Mouse (Mus musculus) heart, embryonic 16.5 days (tissue): ENCODE results near the gene Zscan21. TPM values are rescaled to one million over a fixed set of nuclear protein-coding genes. Genes with fewer than 3 reads are reported as not detected.

ENCODE experiments used
- ATAC-seq: fragments of 200-750 bp; cut with Nextera tagmentation; replicated peaks from 2 replicates; pipeline ENCODE4 v1.8.0; 2017; ENCODE audit warnings: moderate number of reproducible peaks; ENCODE audit not compliant: insufficient read depth, low FRiP score; ENCODE audit errors: extremely low read depth
- H3K27ac ChIP-seq: fragments of 300-500 bp; sonication (generic); 2 replicates; pipeline ENCODE4 v1.5.1; 2014; ENCODE audit warnings: mild to moderate bottlenecking, low read length, control low read depth, moderate library complexity
- H3K27me3 ChIP-seq: fragments of 300-500 bp; sonication (generic); 2 replicates; pipeline ENCODE4 v1.6.1; 2014; ENCODE audit warnings: low read length, mixed read lengths; ENCODE audit not compliant: control insufficient read depth, insufficient read depth
- H3K36me3 ChIP-seq: fragments of 300-500 bp; sonication (generic); 2 replicates; pipeline ENCODE4 v1.6.1; 2014; ENCODE audit not compliant: control insufficient read depth, insufficient read depth
- H3K4me1 ChIP-seq: fragments of 300-500 bp; sonication (generic); 2 replicates; pipeline ENCODE4 v1.6.1; 2014; ENCODE audit warnings: low read length, mixed read lengths; ENCODE audit not compliant: control insufficient read depth, insufficient read depth
- H3K4me2 ChIP-seq: fragments of 300-500 bp; sonication (generic); 2 replicates; pipeline ENCODE4 v1.6.1; 2014; ENCODE audit warnings: low read depth, mild to moderate bottlenecking, control low read depth, low read length
- H3K4me3 ChIP-seq: fragments of 300-500 bp; sonication (generic); 2 replicates; pipeline ENCODE4 v1.5.1; 2014; ENCODE audit warnings: mild to moderate bottlenecking, control low read depth, low read length
- H3K9ac ChIP-seq: fragments of 300-500 bp; sonication (generic); 2 replicates; pipeline ENCODE4 v1.6.1; 2014; ENCODE audit warnings: low read length, control low read depth
- H3K9me3 ChIP-seq: fragments of 300-500 bp; sonication (generic); replicated peaks from 2 replicates; pipeline ENCODE4 v1.6.1; 2016; ENCODE audit warnings: low read length; ENCODE audit not compliant: control insufficient read depth
- WGBS: fragments of 180-500 bp; shearing (Covaris S2); extraction: QIAGEN DNeasy Blood & Tissue Kit; methylation state at CpG from one replicate; pipeline ENCODE4 v1.1.7; 2014; 5-methylcytosine and 5-hydroxymethylcytosine counted together
- polyA plus RNA-seq: library from polyadenylated mRNA; unstranded; fragments of >200 nt; fragmentation: Nextera tagmentation; extraction: Ambion mirVana; gene quantifications from 2 replicates; pipeline ENCODE4 v1.2.1, GENCODE M21; 2015

Zscan21 gene
- 37.6 and 42.7 TPM in 2 replicates for polyA plus RNA-seq

- H3K27ac ChIP-seq = peak within 1 kb of the TSS; percentile 91
- no peaks in the 10 kb centered on the region for H3K9me3 ChIP-seq
- peak; percentile 98 for ATAC-seq
- H3K9ac ChIP-seq = peak within 1 kb of the TSS; percentile 80
- peaks cover 12% of the 10 kb centered on the region for H3K4me1 ChIP-seq
- H3K4me3 ChIP-seq = peak within 1 kb of the TSS; percentile 63
- H3K4me2 ChIP-seq = peak within 1 kb of the TSS; percentile 79
- H3K27me3 ChIP-seq = no peaks in the 10 kb centered on the region
- H3K36me3 ChIP-seq = no peaks in the 10 kb centered on the region; the same call in 1 of the 2 replicates
- 7% methylated on average over 38 of the region's 38 CpGs for WGBS
Observed at GRCm38 (mm10) chr5:138116255-138117198, at the start of gene Zscan21. Gene Zscan21, plus strand, starts transcription at chr5:138116903.

- WGBS = 80% methylated on average over 4 of the region's 4 CpGs
- Histone ChIP-seq H3K4me3 (no peak overlapping the region), H3K4me1 (no peaks in the 10 kb centered on the region), H3K4me2 (no peak overlapping the region), H3K9me3 (no peaks in the 10 kb centered on the region), H3K9ac (no peak overlapping the region), H3K36me3 (no peaks in the 10 kb centered on the region), H3K27me3 (no peaks in the 10 kb centered on the region), H3K27ac (no peak overlapping the region)
- no peak for ATAC-seq
Observed at GRCm38 (mm10) chr5:138073803-138074202, 42.9 kb upstream of the Zscan21 start.

GRCm38 (mm10) chr5:138075684-138076083, 41.0 kb upstream of the Zscan21 start:
- Histone ChIP-seq H3K4me2 (no peak overlapping the region), H3K36me3 (no peaks in the 10 kb centered on the region), H3K4me1 (no peaks in the 10 kb centered on the region), H3K4me3 (no peak overlapping the region), H3K27ac (no peak overlapping the region), H3K27me3 (no peaks in the 10 kb centered on the region), H3K9me3 (no peaks in the 10 kb centered on the region), H3K9ac (no peak overlapping the region)
- 67% methylated on average over 3 of the region's 3 CpGs for WGBS
- ATAC-seq = no peak

- Histone ChIP-seq H3K4me1 (no peaks in the 10 kb centered on the region), H3K4me2 (no peak overlapping the region), H3K4me3 (no peak overlapping the region), H3K9me3 (no peaks in the 10 kb centered on the region), H3K36me3 (no peaks in the 10 kb centered on the region), H3K27ac (no peak overlapping the region), H3K27me3 (no peaks in the 10 kb centered on the region), H3K9ac (no peak overlapping the region)
- 51% methylated on average over 2 of the region's 2 CpGs for WGBS
- no peak for ATAC-seq
Observed at GRCm38 (mm10) chr5:138076148-138076547, 40.6 kb upstream of the Zscan21 start.

GRCm38 (mm10) chr5:138080456-138080855, 36.2 kb upstream of the Zscan21 start:
- ATAC-seq = no peak
- Histone ChIP-seq H3K4me2 (no peak overlapping the region), H3K27me3 (no peaks in the 10 kb centered on the region), H3K27ac (no peak overlapping the region), H3K4me1 (no peaks in the 10 kb centered on the region), H3K4me3 (no peak overlapping the region), H3K9ac (no peak overlapping the region), H3K9me3 (no peaks in the 10 kb centered on the region), H3K36me3 (no peaks in the 10 kb centered on the region)
- WGBS = 79% methylated on average over 5 of the region's 5 CpGs

- Histone ChIP-seq H3K4me3 (no peak overlapping the region), H3K36me3 (no peaks in the 10 kb centered on the region), H3K4me1 (peaks cover 4% of the 10 kb centered on the region), H3K9me3 (no peaks in the 10 kb centered on the region), H3K27me3 (no peaks in the 10 kb centered on the region), H3K27ac (no peak overlapping the region), H3K4me2 (no peak overlapping the region), H3K9ac (no peak overlapping the region)
- no peak for ATAC-seq
- 74% methylated on average over 9 of the region's 9 CpGs for WGBS
Observed at GRCm38 (mm10) chr5:138081446-138081845, 35.3 kb upstream of the Zscan21 start.

- Histone ChIP-seq H3K4me2 (no peak overlapping the region), H3K27me3 (no peaks in the 10 kb centered on the region), H3K9me3 (no peaks in the 10 kb centered on the region), H3K4me1 (peaks cover 8% of the 10 kb centered on the region), H3K4me3 (no peak overlapping the region), H3K27ac (no peak overlapping the region), H3K9ac (no peak overlapping the region), H3K36me3 (0 out of 2 replicates have a peak, but pooled peaks cover 2% of the 10 kb centered on the region)
- WGBS = 54% methylated on average over 2 of the region's 2 CpGs
- no peak for ATAC-seq
Observed at GRCm38 (mm10) chr5:138083318-138083900, 33.3 kb upstream of the Zscan21 start.

GRCm38 (mm10) chr5:138083936-138084335, 32.8 kb upstream of the Zscan21 start:
- Histone ChIP-seq H3K27me3 (no peaks in the 10 kb centered on the region), H3K36me3 (0 out of 2 replicates have a peak, but pooled peaks cover 2% of the 10 kb centered on the region), H3K9me3 (no peaks in the 10 kb centered on the region), H3K4me3 (no peak overlapping the region), H3K27ac (no peak overlapping the region), H3K9ac (no peak overlapping the region), H3K4me1 (peaks cover 8% of the 10 kb centered on the region), H3K4me2 (no peak overlapping the region)
- 97% methylated on average over 2 of the region's 2 CpGs for WGBS
- ATAC-seq = no peak

- no peak overlapping the region for H3K27ac ChIP-seq
- H3K4me2 ChIP-seq = peak overlapping the region; percentile 85
- H3K4me1 ChIP-seq = peaks cover 8% of the 10 kb centered on the region
- no peaks in the 10 kb centered on the region for H3K27me3 ChIP-seq
- H3K36me3 ChIP-seq = 0 out of 2 replicates have a peak, but pooled peaks cover 2% of the 10 kb centered on the region
- no peaks in the 10 kb centered on the region for H3K9me3 ChIP-seq
- ATAC-seq = no peak
- peak overlapping the region; percentile 100 for H3K4me3 ChIP-seq
- 46% methylated on average over 2 of the region's 2 CpGs for WGBS
- peak overlapping the region; percentile 99; the same call in 1 of the 2 replicates for H3K9ac ChIP-seq
Observed at GRCm38 (mm10) chr5:138084507-138084906, 32.2 kb upstream of the Zscan21 start.
